Mouse (Mus musculus) heart, postnatal 0 days (tissue): ENCODE results near the gene Slc31a2. TPM values are rescaled to one million over a fixed set of nuclear protein-coding genes. Genes with fewer than 3 reads are reported as not detected.
A peak's percentile ranks its signal among the peaks of the same experiment; 100 is the strongest.
"Not testable (repeated sequence)": the region's sequence is repeated elsewhere in the genome, so short reads cannot be mapped to it uniquely, and the experiment has no call there.

Experiments used
- ATAC-seq: fragments of 200-750 bp; cut with Nextera tagmentation; 2 replicates; pipeline ENCODE4 v1.8.0; 2017; ENCODE audit warnings: low read depth, moderate number of reproducible peaks, moderate library complexity; ENCODE audit not compliant: insufficient read depth
- DNase-seq: peaks from one replicate; pipeline ENCODE4 v3.0.0-alpha.2; 2016; ENCODE audit warnings: low spot score
- H3K27ac ChIP-seq: fragments of 300-500 bp; sonication (generic); 2 replicates; pipeline ENCODE4 v1.5.1; 2014; ENCODE audit warnings: low read depth, mild to moderate bottlenecking
- H3K27me3 ChIP-seq: fragments of 300-500 bp; sonication (generic); 2 replicates; pipeline ENCODE4 v1.6.1; 2014; ENCODE audit warnings: low read length, mixed read lengths; ENCODE audit not compliant: control insufficient read depth, insufficient read depth
- H3K36me3 ChIP-seq: fragments of 300-500 bp; sonication (generic); replicated peaks from 2 replicates; pipeline ENCODE4 v1.6.1; 2014; ENCODE audit warnings: low read length, mixed read lengths; ENCODE audit not compliant: control insufficient read depth, insufficient read depth
- H3K4me1 ChIP-seq: fragments of 300-500 bp; sonication (generic); 2 replicates; pipeline ENCODE4 v1.6.1; 2014; ENCODE audit warnings: antibody characterized with exemption; ENCODE audit not compliant: control insufficient read depth, insufficient read depth
- H3K4me2 ChIP-seq: fragments of 300-500 bp; sonication (generic); 2 replicates; pipeline ENCODE4 v1.6.1; 2014; ENCODE audit warnings: low read depth, mild to moderate bottlenecking, low read length, moderate library complexity
- H3K4me3 ChIP-seq: fragments of 300-500 bp; sonication (generic); 2 replicates; pipeline ENCODE4 v1.5.1; 2014; ENCODE audit warnings: low read depth, low read length
- H3K9ac ChIP-seq: fragments of 300-500 bp; sonication (generic); replicated peaks from 2 replicates; pipeline ENCODE4 v1.6.1; 2014; ENCODE audit warnings: low read depth, low read length, mixed read lengths
- H3K9me3 ChIP-seq: fragments of 300-500 bp; sonication (generic); replicated peaks from 2 replicates; pipeline ENCODE4 v1.6.1; 2016; ENCODE audit warnings: low read length; ENCODE audit not compliant: control insufficient read depth
- CTCF ChIP-seq: IDR thresholded peaks from 2 replicates; pipeline ENCODE4 v1.5.1; 2016; ENCODE audit warnings: antibody characterized with exemption, control low read depth, low read depth
- EP300 ChIP-seq: IDR thresholded peaks from 2 replicates; pipeline ENCODE4 v1.6.1; 2016; ENCODE audit warnings: antibody characterized with exemption, low read depth
- WGBS: fragments of 180-500 bp; shearing (Covaris S2); extraction: QIAGEN DNeasy Blood & Tissue Kit; methylation state at CpG from one replicate; pipeline ENCODE4 v1.1.7; 2014; 5-methylcytosine and 5-hydroxymethylcytosine counted together
- polyA plus RNA-seq: library from polyadenylated mRNA; unstranded; fragments of >200 nt; fragmentation: Nextera tagmentation; extraction: Ambion mirVana; gene quantifications from 2 replicates; pipeline ENCODE4 v1.2.1, GENCODE M21; 2015
- total RNA-seq: library from RNA; depleted of rRNA; stranded (reverse); fragments of >200 nt; gene quantifications from 2 replicates; pipeline ENCODE4 v1.2.3, GENCODE M21; 2014; ENCODE audit warnings: low replicate concordance

Slc31a2 gene
- total and polyA plus RNA-seq, 2 experiments from 2014 or later, result 15.6 to 33.2 TPM

DNA sequence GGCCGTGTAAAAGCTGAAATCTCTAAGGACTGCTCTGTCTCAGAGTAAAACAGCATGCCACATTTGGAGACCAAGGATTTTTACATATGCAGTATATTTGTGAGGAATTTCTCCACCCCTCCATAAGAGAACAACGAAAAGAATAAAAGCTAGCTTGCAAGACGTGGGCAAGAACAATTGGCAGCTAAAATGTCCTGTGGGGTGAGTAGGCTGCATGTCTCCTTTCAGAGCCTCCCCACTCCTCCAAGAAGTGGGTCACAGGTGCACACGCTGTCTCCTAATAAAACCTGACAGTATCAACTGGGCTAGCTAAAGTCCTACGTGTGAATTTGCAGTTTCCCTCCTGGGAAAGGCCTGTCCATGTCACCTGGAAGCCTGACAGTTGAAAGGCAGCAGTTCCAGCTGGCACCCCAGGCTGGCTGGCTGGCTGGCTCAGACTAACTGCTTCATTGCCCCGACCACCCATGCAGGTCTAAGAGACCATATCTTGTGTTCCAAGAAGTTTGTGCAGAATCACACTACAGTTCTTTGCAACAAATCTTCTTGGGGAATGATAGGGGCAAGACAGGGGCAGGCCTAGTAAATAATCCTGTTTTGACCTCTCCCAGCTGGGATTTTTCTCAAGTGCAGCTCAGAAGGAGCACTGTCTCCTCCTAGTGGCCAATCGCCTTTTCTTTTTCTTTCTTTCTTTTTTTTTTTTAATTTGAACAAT lies 927 bp downstream of the Slc31a2 start:
- ATAC-seq, result no peak
- TF ChIP-seq CTCF (peak; percentile 7; the same call in 1 of the 2 replicates), EP300 (no peak)
- 37% methylated on average over 7 of the region's 7 CpGs for WGBS

DNA sequence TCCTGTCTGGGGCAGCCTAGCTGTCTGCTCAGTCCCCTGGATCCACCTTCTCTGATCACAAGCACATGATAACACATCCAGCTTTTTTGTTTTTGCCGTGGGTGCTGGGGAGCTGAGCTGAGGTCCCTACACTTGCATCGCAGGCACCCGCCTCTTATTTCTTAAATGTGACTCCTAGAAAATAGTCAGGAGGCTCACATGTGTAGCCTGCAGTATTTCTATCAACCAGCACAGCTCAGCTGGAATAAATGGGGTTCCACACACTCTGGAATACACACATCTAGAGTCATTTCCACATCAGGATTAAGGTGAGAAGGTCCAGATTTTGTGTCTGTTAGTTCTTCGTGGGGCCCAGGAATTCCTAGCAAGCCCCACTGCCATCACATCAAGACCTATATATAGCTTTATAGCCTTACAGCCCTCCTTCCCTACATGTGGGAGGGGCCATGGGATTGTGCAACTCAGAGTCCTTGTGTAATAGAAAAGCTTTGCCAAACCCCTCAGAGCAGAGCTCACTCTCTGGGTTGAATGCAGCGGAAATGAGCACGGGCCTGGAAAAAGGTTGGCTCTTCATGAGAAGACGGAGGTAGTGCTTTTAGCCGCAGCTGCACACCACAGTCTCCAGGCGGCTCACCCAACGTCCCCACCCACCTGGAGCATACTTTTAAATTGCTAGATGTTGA lies 2.9 kb downstream of the Slc31a2 start:
- no peak for TF ChIP-seq EP300
- no peak for TF ChIP-seq CTCF
- H3K9me3 ChIP-seq, result no peaks in the 10 kb centered on the region
- no peak overlapping the region for H3K27ac ChIP-seq
- no peak for DNase-seq
- H3K27me3 ChIP-seq, result no peaks in the 10 kb centered on the region
- no peak overlapping the region for H3K4me2 ChIP-seq
- no peaks in the 10 kb centered on the region for H3K4me1 ChIP-seq
- H3K9ac ChIP-seq, result no peak overlapping the region
- H3K4me3 ChIP-seq, result no peak overlapping the region
- 64% methylated on average over 10 of the region's 10 CpGs for WGBS
- H3K36me3 ChIP-seq, result no peaks in the 10 kb centered on the region
- ATAC-seq, result peak; percentile 39

More for the DNA sequence above, 927 bp downstream of the Slc31a2 start:
- Histone ChIP-seq H3K27me3 (no peaks in the 10 kb centered on the region), H3K27ac (no peak overlapping the region), H3K4me3 (no peak overlapping the region), H3K4me1 (no peaks in the 10 kb centered on the region), H3K4me2 (no peak overlapping the region), H3K9ac (no peak overlapping the region), H3K36me3 (no peaks in the 10 kb centered on the region), H3K9me3 (no peaks in the 10 kb centered on the region)
- DNase-seq, result no peak

DNA sequence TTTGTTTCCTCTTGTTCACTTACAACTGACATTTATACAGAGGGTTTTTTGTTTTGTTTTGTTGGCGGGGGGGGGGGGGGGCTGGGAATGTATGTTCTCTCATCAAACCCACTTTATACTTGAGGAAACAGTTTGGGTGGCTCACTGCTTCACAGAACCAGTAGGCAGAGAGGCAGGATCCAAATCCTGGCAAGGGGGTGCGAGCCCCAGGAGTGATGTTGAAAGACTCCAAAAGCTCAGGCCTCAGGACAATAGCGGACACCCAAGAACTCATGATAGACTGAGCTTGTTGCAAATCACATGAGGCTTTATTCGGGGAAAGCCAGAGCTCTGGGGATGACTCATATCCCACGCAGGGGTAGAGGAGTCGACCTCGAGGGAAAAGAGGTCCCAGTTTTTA lies 3.7 kb downstream of the Slc31a2 start:
- not testable (repeated sequence) for ATAC-seq, H3K9me3 ChIP-seq, H3K4me2 ChIP-seq, DNase-seq, H3K27ac ChIP-seq, H3K4me3 ChIP-seq, H3K27me3 ChIP-seq, H3K9ac ChIP-seq, H3K4me1 ChIP-seq, H3K36me3 ChIP-seq
- WGBS, result 63% methylated on average over 6 of the region's 7 CpGs

DNA sequence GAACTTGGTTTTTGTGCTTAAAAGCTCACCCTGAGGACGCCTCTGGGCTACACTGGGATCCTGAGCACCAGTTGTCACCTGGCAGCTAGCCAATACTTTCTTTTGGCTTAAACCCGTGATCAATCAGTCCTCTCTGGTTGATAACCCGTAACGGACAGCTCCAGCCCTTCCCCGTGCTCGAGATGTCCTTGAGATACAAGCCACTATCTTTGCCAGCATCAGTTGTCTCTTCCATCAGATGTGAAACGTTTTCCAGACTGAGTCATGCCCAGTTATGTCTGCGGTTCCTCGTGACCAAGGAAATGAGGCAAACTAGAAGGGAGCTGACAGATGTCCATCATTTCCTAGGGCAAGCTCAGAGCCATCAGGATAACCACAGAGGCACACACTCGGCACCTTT lies 4.7 kb downstream of the Slc31a2 start:
- TF ChIP-seq CTCF, result no peak
- no peak for TF ChIP-seq EP300
- no peak overlapping the region for H3K4me2 ChIP-seq
- no peak overlapping the region for H3K27ac ChIP-seq
- H3K27me3 ChIP-seq, result no peaks in the 10 kb centered on the region
- H3K36me3 ChIP-seq, result no peaks in the 10 kb centered on the region
- H3K9ac ChIP-seq, result no peak overlapping the region
- WGBS, result 56% methylated on average over 10 of the region's 10 CpGs
- H3K4me3 ChIP-seq, result no peak overlapping the region
- H3K4me1 ChIP-seq, result no peaks in the 10 kb centered on the region
- DNase-seq, result no peak
- no peak for ATAC-seq
- no peaks in the 10 kb centered on the region for H3K9me3 ChIP-seq

DNA sequence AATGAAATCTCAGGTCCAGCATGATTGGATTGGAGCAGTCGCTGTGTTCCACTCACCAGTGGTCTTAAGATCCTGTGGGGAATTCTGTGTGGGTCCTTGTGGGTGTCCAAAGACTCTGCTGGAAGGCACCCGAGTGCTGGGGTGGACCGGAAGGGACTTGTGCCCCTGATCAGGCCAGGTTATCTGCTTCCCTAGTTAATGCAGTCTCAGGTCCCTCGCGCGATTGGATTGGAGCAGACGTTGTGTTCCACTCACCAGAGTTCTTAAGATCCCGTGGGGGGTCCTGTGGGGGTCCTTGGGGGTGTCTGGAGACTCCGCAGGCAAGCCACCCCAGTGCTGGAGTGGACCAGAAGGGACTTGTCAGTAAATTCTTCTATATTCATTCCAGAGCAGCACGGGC lies 10.3 kb downstream of the Slc31a2 start:
- TF ChIP-seq CTCF (no peak), EP300 (no peak)
- ATAC-seq (no peak), DNase-seq (no peak)
- no peaks in the 10 kb centered on the region for H3K36me3 ChIP-seq
- no peaks in the 10 kb centered on the region for H3K9me3 ChIP-seq
- H3K9ac ChIP-seq, result no peak overlapping the region
- no peaks in the 10 kb centered on the region for H3K27me3 ChIP-seq
- no peaks in the 10 kb centered on the region for H3K4me1 ChIP-seq
- no peak overlapping the region for H3K27ac ChIP-seq
- 89% methylated on average over 10 of the region's 10 CpGs for WGBS
- H3K4me2 ChIP-seq, result no peak overlapping the region
- no peak overlapping the region for H3K4me3 ChIP-seq
